Mouse (Mus musculus): ENCODE measurements around the gene Rxrb. TPM values are rescaled to one million over a fixed set of nuclear protein-coding genes. Genes with fewer than 3 reads are reported as not detected.
A peak's percentile ranks its signal among the peaks of the same experiment; 100 is the strongest.

The Rxrb gene
- polyA plus RNA-seq, 2 experiments = 29.2 to 83.2 TPM

GRCm38 (mm10) chr17:34034064-34034463, 2.5 kb downstream of the Rxrb start:
- H3K4me2 ChIP-seq (replicated peaks; ENCODE audit: low read depth, low read length, severe bottlenecking) = no peak overlapping the region
- no peak for DNase-seq (ENCODE audit: low spot score)
- H3K9me3 ChIP-seq (ENCODE audit: control insufficient read depth, low read length) = no peaks in the 10 kb centered on the region
- H3K9ac ChIP-seq (ENCODE audit: low read depth, low read length, severe bottlenecking) = no peak overlapping the region
- H3K4me3 ChIP-seq (replicated peaks; ENCODE audit: low read length) = no peak overlapping the region
- H3K27ac ChIP-seq (replicated peaks; ENCODE audit: low read depth, low read length) = no peak overlapping the region
- peaks cover 31% of the 10 kb centered on the region for H3K4me1 ChIP-seq (ENCODE audit: control insufficient read depth, insufficient read depth, low read length)
- H3K27me3 ChIP-seq (ENCODE audit: control insufficient read depth, insufficient read depth, low read length) = no peaks in the 10 kb centered on the region
- no peak for TF ChIP-seq POLR2A (IDR thresholded peaks at IDR 0.05; ENCODE audit: borderline replicate concordance, extremely low read depth, insufficient read depth, insufficient read length)
- 85% methylated on average over 10 of the region's 10 CpGs for WGBS
- H3K36me3 ChIP-seq (ENCODE audit: control insufficient read depth, insufficient read depth, low read length) = peaks cover 63% of the 10 kb centered on the region
- no peak for ATAC-seq (ENCODE audit: low FRiP score, low read depth)

GRCm38 (mm10) chr17:34035517-34035916, 3.9 kb downstream of the Rxrb start:
- peaks cover 27% of the 10 kb centered on the region for H3K4me1 ChIP-seq (ENCODE audit: control insufficient read depth, insufficient read depth, low read length)
- H3K36me3 ChIP-seq (ENCODE audit: control insufficient read depth, insufficient read depth, low read length) = peaks cover 49% of the 10 kb centered on the region
- no peak for ATAC-seq (ENCODE audit: low FRiP score, low read depth)

GRCm38 (mm10) chr17:34036647-34037046, 5.0 kb downstream of the Rxrb start:
- Histone ChIP-seq H3K4me1 (ENCODE audit: control insufficient read depth, insufficient read depth, low read length) (peaks cover 27% of the 10 kb centered on the region), H3K4me3 (replicated peaks; ENCODE audit: low read length) (no peak overlapping the region), H3K4me2 (replicated peaks; ENCODE audit: low read depth, low read length, severe bottlenecking) (no peak overlapping the region), H3K9me3 (ENCODE audit: control insufficient read depth, low read length) (no peaks in the 10 kb centered on the region), H3K27ac (replicated peaks; ENCODE audit: low read depth, low read length) (no peak overlapping the region), H3K9ac (ENCODE audit: low read depth, low read length, severe bottlenecking) (no peak overlapping the region), H3K36me3 (ENCODE audit: control insufficient read depth, insufficient read depth, low read length) (peaks cover 47% of the 10 kb centered on the region), H3K27me3 (ENCODE audit: control insufficient read depth, insufficient read depth, low read length) (no peaks in the 10 kb centered on the region)
- DNase-seq (ENCODE audit: low spot score) = no peak
- ATAC-seq (ENCODE audit: low FRiP score, low read depth) = no peak
- TF ChIP-seq POLR2A (IDR thresholded peaks at IDR 0.05; ENCODE audit: borderline replicate concordance, extremely low read depth, insufficient read depth, insufficient read length) = no peak
- 87% methylated on average over 10 of the region's 10 CpGs for WGBS

More at GRCm38 (mm10) chr17:34035517-34035916, 3.9 kb downstream of the Rxrb start:
- no peaks in the 10 kb centered on the region for H3K27me3 ChIP-seq (ENCODE audit: control insufficient read depth, insufficient read depth, low read length)
- no peak overlapping the region for H3K9ac ChIP-seq (ENCODE audit: low read depth, low read length, severe bottlenecking)
- H3K4me3 ChIP-seq (replicated peaks; ENCODE audit: low read length) = no peak overlapping the region
- no peak for DNase-seq (ENCODE audit: low spot score)
- 96% methylated on average over 9 of the region's 9 CpGs for WGBS
- no peak overlapping the region for H3K4me2 ChIP-seq (replicated peaks; ENCODE audit: low read depth, low read length, severe bottlenecking)
- H3K9me3 ChIP-seq (ENCODE audit: control insufficient read depth, low read length) = no peaks in the 10 kb centered on the region
- TF ChIP-seq POLR2A (IDR thresholded peaks at IDR 0.05; ENCODE audit: borderline replicate concordance, extremely low read depth, insufficient read depth, insufficient read length) = no peak
- no peak overlapping the region for H3K27ac ChIP-seq (replicated peaks; ENCODE audit: low read depth, low read length)

GRCm38 (mm10) chr17:34037241-34037640, 5.6 kb downstream of the Rxrb start:
- DNase-seq (ENCODE audit: low spot score) (no peak), ATAC-seq (ENCODE audit: low FRiP score, low read depth) (no peak)
- H3K9me3 ChIP-seq (ENCODE audit: control insufficient read depth, low read length) = no peaks in the 10 kb centered on the region
- H3K4me3 ChIP-seq (replicated peaks; ENCODE audit: low read length) = no peak overlapping the region
- no peaks in the 10 kb centered on the region for H3K27me3 ChIP-seq (ENCODE audit: control insufficient read depth, insufficient read depth, low read length)
- H3K4me1 ChIP-seq (ENCODE audit: control insufficient read depth, insufficient read depth, low read length) = peaks cover 27% of the 10 kb centered on the region
- H3K4me2 ChIP-seq (replicated peaks; ENCODE audit: low read depth, low read length, severe bottlenecking) = no peak overlapping the region
- 83% methylated on average over 7 of the region's 7 CpGs for WGBS
- H3K27ac ChIP-seq (replicated peaks; ENCODE audit: low read depth, low read length) = 0 out of 2 replicates have a peak overlapping the region, but pooled peaks have one; percentile 27
- peaks cover 47% of the 10 kb centered on the region for H3K36me3 ChIP-seq (ENCODE audit: control insufficient read depth, insufficient read depth, low read length)
- TF ChIP-seq POLR2A (IDR thresholded peaks at IDR 0.05; ENCODE audit: borderline replicate concordance, extremely low read depth, insufficient read depth, insufficient read length) = no peak
- H3K9ac ChIP-seq (ENCODE audit: low read depth, low read length, severe bottlenecking) = no peak overlapping the region

- WGBS = 14% methylated on average over 18 of the region's 21 CpGs
- H3K36me3 ChIP-seq (ENCODE audit: control insufficient read depth, insufficient read depth, low read length) = peaks cover 45% of the 10 kb centered on the region
- ATAC-seq (ENCODE audit: low FRiP score, low read depth) (peak; percentile 18; the same call in 1 of the 2 replicates), DNase-seq (ENCODE audit: low spot score) (no peak)
- no peaks in the 10 kb centered on the region for H3K9me3 ChIP-seq (ENCODE audit: control insufficient read depth, low read length)
- H3K27me3 ChIP-seq (ENCODE audit: control insufficient read depth, insufficient read depth, low read length) = no peaks in the 10 kb centered on the region
- H3K4me2 ChIP-seq (replicated peaks; ENCODE audit: low read depth, low read length, severe bottlenecking) = peak overlapping the region; percentile 47
- H3K4me3 ChIP-seq (replicated peaks; ENCODE audit: low read length) = peak overlapping the region; percentile 41
- peak overlapping the region; percentile 55; the same call in 1 of the 2 replicates for H3K27ac ChIP-seq (replicated peaks; ENCODE audit: low read depth, low read length)
- H3K9ac ChIP-seq (ENCODE audit: low read depth, low read length, severe bottlenecking) = peak overlapping the region; percentile 56
- H3K4me1 ChIP-seq (ENCODE audit: control insufficient read depth, insufficient read depth, low read length) = peaks cover 17% of the 10 kb centered on the region
- no peak for TF ChIP-seq POLR2A (IDR thresholded peaks at IDR 0.05; ENCODE audit: borderline replicate concordance, extremely low read depth, insufficient read depth, insufficient read length)
Observed at GRCm38 (mm10) chr17:34038440-34038839, 6.8 kb downstream of the Rxrb start.

Data from limb, embryonic 14.5 days (tissue).